Mouse (Mus musculus): ENCODE measurements at regions not wholly inside any gene's neighbourhood (a gene's known extent, or its start where the extent isn't known, plus 50 kb on each side); places are given as distances from the start of the nearest gene placed in this dataset.

- no peak overlapping the region for H3K4me3 ChIP-seq (ENCODE audit: control insufficient read depth in 1 of 2, insufficient read depth in 1 of 2, low read depth in 2 of 2, low read length in 2 of 2)
- no peak for DNase-seq (ENCODE audit: low read depth, low spot score)
- H3K4me1 ChIP-seq (ENCODE audit: control insufficient read depth in 1 of 2, insufficient read depth in 2 of 2, low read length in 2 of 2): no peaks in the 10 kb centered on the region
- no peak for TF ChIP-seq KAT2A (conservative IDR thresholded peaks at IDR 0.05; ENCODE audit: low read depth, low read length)
- TF ChIP-seq BHLHE40 (IDR thresholded peaks at IDR 0.05; ENCODE audit: borderline replicate concordance, low read depth, low read length): no peak
- no peak for TF ChIP-seq GATA1 (IDR thresholded peaks at IDR 0.05; ENCODE audit: low read depth, low read length)
- TF ChIP-seq JUND (IDR thresholded peaks at IDR 0.05; ENCODE audit: low read depth, low read length): no peak
- TF ChIP-seq HCFC1 (IDR thresholded peaks at IDR 0.05; ENCODE audit: low read depth, low read length): no peak
- no peak for TF ChIP-seq CHD2 (IDR thresholded peaks at IDR 0.05; ENCODE audit: low read length)
- TF ChIP-seq NELFE (IDR thresholded peaks at IDR 0.05; ENCODE audit: low read depth, low read length): no peak
- no peak for TF ChIP-seq POLR2AphosphoS5 (IDR thresholded peaks at IDR 0.05; ENCODE audit: borderline replicate concordance, low read depth, low read length)
- H3K36me3 ChIP-seq (ENCODE audit: control insufficient read depth in 1 of 2, insufficient read depth in 2 of 2, low read length in 2 of 2): no peaks in the 10 kb centered on the region
- no peaks in the 10 kb centered on the region for H3K79me2 ChIP-seq (ENCODE audit: control insufficient read depth, insufficient read depth, low read length, poor library complexity)
- H3K27ac ChIP-seq (ENCODE audit: control insufficient read depth, low read depth, low read length): no peak overlapping the region
- no peak overlapping the region for H3K9ac ChIP-seq (ENCODE audit: control insufficient read depth, low read depth, low read length, poor library complexity, severe bottlenecking)
- H3K9me3 ChIP-seq (replicated peaks; ENCODE audit: insufficient read depth, low read length): no peaks in the 10 kb centered on the region
- no peaks in the 10 kb centered on the region for H3K27me3 ChIP-seq (ENCODE audit: control insufficient read depth in 1 of 2, insufficient read depth in 2 of 2, low read length in 2 of 2)
These were observed 3901.7 kb downstream of the 9330182O14Rik start for GRCm38 (mm10) chr15:44035900-44036299.

GRCm38 (mm10) chr15:44037893-44038292 lies 3903.7 kb downstream of the 9330182O14Rik start:
- Histone ChIP-seq H3K9ac (ENCODE audit: control insufficient read depth, low read depth, low read length, poor library complexity, severe bottlenecking) (no peak overlapping the region), H3K27ac (ENCODE audit: control insufficient read depth, low read depth, low read length) (no peak overlapping the region), H3K27me3 (ENCODE audit: control insufficient read depth in 1 of 2, insufficient read depth in 2 of 2, low read length in 2 of 2) (no peaks in the 10 kb centered on the region), H3K9me3 (replicated peaks; ENCODE audit: insufficient read depth, low read length) (no peaks in the 10 kb centered on the region), H3K4me3 (ENCODE audit: control insufficient read depth in 1 of 2, insufficient read depth in 1 of 2, low read depth in 2 of 2, low read length in 2 of 2) (no peak overlapping the region), H3K4me1 (ENCODE audit: control insufficient read depth in 1 of 2, insufficient read depth in 2 of 2, low read length in 2 of 2) (no peaks in the 10 kb centered on the region), H3K36me3 (ENCODE audit: control insufficient read depth in 1 of 2, insufficient read depth in 2 of 2, low read length in 2 of 2) (no peaks in the 10 kb centered on the region), H3K79me2 (ENCODE audit: control insufficient read depth, insufficient read depth, low read length, poor library complexity) (no peaks in the 10 kb centered on the region)
- DNase-seq (ENCODE audit: low read depth, low spot score): no peak
- no peak for TF ChIP-seq ZNF384 (IDR thresholded peaks at IDR 0.05; ENCODE audit: low read depth, low read length)
- no peak for TF ChIP-seq ZMIZ1 (IDR thresholded peaks at IDR 0.05; ENCODE audit: low read depth, low read length)
- no peak for TF ChIP-seq NELFE (IDR thresholded peaks at IDR 0.05; ENCODE audit: low read depth, low read length)
- no peak for TF ChIP-seq POLR2A (IDR thresholded peaks at IDR 0.05; ENCODE audit: control insufficient read depth in 1 of 2, insufficient read depth in 1 of 2, low read depth in 1 of 2, low read length in 2 of 2, poor library complexity in 1 of 2)
- no peak for TF ChIP-seq TAL1 (IDR thresholded peaks at IDR 0.05; ENCODE audit: low read length)
- no peak for TF ChIP-seq CTCF (IDR thresholded peaks at IDR 0.05 in 2 of 3, conservative IDR thresholded peaks at IDR 0.05 in 1 of 3; ENCODE audit: control insufficient read depth in 1 of 3, insufficient read depth in 1 of 3, low read depth in 2 of 3, low read length in 3 of 3, poor library complexity in 1 of 3, severe bottlenecking in 1 of 3)
- no peak for TF ChIP-seq SMC3 (IDR thresholded peaks at IDR 0.05; ENCODE audit: low read depth, low read length)
- TF ChIP-seq TBP (IDR thresholded peaks at IDR 0.05; ENCODE audit: low read depth, low read length): no peak
- TF ChIP-seq UBTF (IDR thresholded peaks at IDR 0.05; ENCODE audit: borderline replicate concordance, insufficient read depth, low read depth, low read length): no peak
- no peak for TF ChIP-seq MAX (IDR thresholded peaks at IDR 0.05; ENCODE audit: low read length)
- TF ChIP-seq ZKSCAN1 (IDR thresholded peaks at IDR 0.05; ENCODE audit: low read depth, low read length): no peak

All from MEL (cell line).